Mouse (Mus musculus): Measurements from ENCODE around the gene Kcnip2.
"Not testable (repeated sequence)": the region's sequence is repeated elsewhere in the genome, so short reads cannot be mapped to it uniquely, and the experiment has no call there.

The Kcnip2 gene

GRCm38 (mm10) chr19:45812115-45812514 lies 3.7 kb downstream of the Kcnip2 start:
- in situ Hi-C loops (cut with MboI, MseI), result no loop called here

- in situ Hi-C loops (cut with MboI, MseI), result no loop called here
These were observed 4.7 kb downstream of the Kcnip2 start for GRCm38 (mm10) chr19:45811028-45811674.

DNA sequence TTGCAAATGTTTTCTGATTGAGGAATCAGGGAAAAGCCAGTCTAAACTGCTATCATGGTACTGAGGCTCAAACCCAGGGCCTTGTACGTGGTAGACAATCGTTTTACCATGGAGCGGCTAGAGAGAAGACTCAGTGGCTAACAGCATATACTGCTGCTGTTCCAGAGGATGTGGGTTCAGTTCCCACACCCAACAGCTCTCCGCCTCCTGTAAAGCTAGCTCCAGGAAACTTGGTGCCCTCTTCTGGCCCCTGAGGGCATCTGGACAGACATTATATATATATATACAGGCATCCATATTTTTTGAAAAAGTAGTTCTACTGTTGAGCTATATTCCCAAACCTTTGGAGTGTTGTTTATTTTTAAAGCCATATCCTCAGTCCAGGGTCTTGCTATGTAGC lies 8.1 kb downstream of the Kcnip2 start:
- in situ Hi-C loops (cut with MboI, MseI), result no loop called here

GRCm38 (mm10) chr19:45805817-45806216 lies 10.0 kb downstream of the Kcnip2 start:
- in situ Hi-C loops (cut with MboI, MseI), result not testable (repeated sequence)

DNA sequence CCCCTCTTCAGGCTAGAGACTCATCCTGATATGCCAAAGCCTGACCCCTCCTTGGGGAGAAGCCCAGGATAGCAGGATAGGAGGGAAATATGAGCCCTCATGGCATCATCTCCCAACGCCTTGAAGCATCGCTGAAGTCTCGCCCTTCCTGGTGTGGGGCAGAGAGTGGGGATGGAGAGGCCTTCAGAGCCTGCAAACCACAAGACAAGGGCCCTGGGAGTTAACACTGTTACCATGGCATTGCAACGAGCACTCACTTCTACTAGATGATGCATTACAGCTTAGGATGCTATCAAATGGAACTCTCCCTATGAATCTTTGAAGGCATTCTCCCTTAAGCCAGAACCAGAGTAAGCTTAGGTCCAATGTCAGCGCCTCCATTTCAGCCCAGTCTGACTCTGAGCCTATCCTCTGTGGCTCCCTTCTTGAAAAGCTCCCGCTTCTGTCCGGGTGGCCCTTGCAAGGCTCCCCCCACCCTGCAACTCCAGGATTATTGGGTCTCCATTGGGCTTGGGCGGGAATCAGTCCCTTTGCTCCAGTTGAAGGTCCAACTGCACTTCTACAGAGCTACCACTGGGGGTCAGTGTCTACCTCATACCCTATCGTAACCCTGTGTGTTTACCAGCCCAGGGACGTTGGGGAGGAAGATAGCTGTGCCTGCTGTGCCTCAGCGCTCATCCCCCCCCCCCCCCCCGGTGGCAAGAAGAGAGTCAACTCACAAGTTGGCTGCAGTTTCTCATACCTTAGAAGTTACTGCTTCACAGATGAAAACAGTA lies 11.1 kb downstream of the Kcnip2 start:
- in situ Hi-C loops (cut with MboI, MseI), result no loop called here

- in situ Hi-C loops (cut with MboI, MseI), result no loop called here
These were observed 12.5 kb downstream of the Kcnip2 start for GRCm38 (mm10) chr19:45803408-45803807.

DNA sequence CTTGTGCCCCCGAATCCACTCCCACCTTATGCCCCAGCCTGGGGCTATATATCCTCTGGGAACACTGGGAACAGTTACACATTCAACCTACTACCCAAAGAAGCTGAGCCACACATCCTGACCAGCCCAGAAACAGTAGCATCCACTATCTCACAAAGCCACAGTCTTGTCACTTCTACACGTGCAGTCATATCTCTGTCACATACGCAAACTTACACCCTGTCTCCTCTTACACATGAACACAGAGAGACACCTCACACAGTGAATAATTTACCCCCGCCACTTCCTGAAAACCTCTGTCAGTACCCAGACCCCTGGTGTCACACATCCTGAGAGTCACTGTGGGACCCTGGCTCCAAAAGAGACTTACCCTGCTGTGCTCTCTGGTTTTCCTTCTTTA lies 13.2 kb downstream of the Kcnip2 start:
- in situ Hi-C loops (cut with MboI, MseI), result no loop called here

- in situ Hi-C loops (cut with MboI, MseI), result loop anchor here (10.0 kb wide), 1 partner anchor 208 kb away; the partner anchor contains the start of gene Hps6
These were observed 19.0 kb downstream of the Kcnip2 start for GRCm38 (mm10) chr19:45796879-45797278.

GRCm38 (mm10) chr19:45796061-45796556 lies 19.8 kb downstream of the Kcnip2 start:
- in situ Hi-C loops (cut with MboI, MseI), result loop anchor here (10.0 kb wide), 1 partner anchor 209 kb away; the partner anchor contains the start of gene Hps6

GRCm38 (mm10) chr19:45795406-45795944 lies 20.4 kb downstream of the Kcnip2 start:
- in situ Hi-C loops (cut with MboI, MseI), result loop anchor here (10.0 kb wide), 1 partner anchor 209 kb away; the partner anchor contains the start of gene Hps6

DNA sequence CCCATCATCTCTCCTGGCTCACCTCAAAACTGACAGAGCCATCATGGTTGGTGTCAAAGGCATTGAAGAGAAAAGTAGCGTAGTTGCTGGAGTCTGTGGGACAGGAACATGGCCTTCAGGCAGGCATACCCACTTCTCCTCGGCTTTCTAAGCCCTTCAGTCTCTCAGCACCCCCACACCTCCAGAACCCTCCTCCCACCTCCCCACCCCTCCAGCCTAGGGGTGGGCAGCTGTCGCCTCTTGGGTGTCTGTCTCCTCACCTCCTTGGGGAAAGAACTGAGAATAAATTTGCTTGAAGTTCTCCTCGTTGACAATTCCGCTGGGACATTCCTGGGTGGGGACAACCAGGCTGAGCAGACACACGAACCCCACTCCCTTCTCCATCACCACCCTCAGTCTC lies 21.1 kb downstream of the Kcnip2 start:
- in situ Hi-C loops (cut with MboI, MseI), result loop anchor here (10.0 kb wide), 1 partner anchor 210 kb away; the partner anchor contains the start of gene Hps6

- in situ Hi-C loops (cut with MboI, MseI), result loop anchor here (10.0 kb wide), 1 partner anchor 212 kb away; the partner anchor contains the start of gene Hps6
These were observed 23.5 kb downstream of the Kcnip2 start for GRCm38 (mm10) chr19:45792404-45792803.

- in situ Hi-C loops (cut with MboI, MseI), result loop anchor here (10.0 kb wide), 1 partner anchor 215 kb away; the partner anchor contains the start of gene Hps6
These were observed 25.7 kb downstream of the Kcnip2 start for GRCm38 (mm10) chr19:45789888-45790874.

DNA sequence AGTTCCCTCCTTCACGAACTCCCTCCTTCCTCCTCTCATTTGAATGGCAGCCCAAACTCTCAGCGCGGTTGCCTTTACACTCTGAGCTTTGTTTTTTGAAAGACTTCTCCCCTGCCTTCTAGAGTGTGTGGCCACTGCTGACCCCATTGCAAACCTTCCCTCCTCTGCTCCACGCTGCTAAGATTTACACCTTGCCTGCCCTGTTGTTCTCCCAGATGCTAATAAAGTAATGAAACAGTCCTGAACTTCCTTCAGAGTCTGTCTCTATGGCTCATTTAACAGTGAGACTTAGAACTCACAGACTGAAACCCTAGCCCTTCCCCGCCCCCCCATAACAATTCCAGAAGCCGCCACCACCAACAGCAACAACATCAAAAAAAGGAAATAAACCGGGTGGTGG lies 26.5 kb downstream of the Kcnip2 start:
- in situ Hi-C loops (cut with MboI, MseI), result no loop called here

- in situ Hi-C loops (cut with MboI, MseI), result no loop called here
These were observed 27.5 kb downstream of the Kcnip2 start for GRCm38 (mm10) chr19:45788337-45788736.

DNA sequence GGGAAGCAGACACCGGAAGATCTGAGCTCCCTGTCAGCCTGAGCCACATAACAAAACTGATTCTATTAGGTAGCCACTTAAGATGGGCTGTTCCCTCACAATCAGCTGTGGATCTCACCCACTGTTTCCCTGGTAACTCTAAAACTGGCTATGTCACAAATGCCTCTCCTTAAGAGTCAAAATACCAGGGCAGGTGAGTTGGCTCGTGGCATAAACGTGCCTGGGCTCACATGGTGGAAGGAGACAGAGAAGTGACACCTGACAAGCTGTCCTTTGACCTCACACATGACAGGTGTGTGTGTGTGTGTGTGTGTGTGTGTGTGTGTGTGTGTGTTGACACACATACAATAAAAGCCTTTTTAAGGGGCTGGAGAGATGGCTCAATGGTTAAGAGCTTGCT lies 28.4 kb downstream of the Kcnip2 start:
- in situ Hi-C loops (cut with MboI, MseI), result no loop called here

GRCm38 (mm10) chr19:45785470-45785869 lies 30.4 kb downstream of the Kcnip2 start:
- in situ Hi-C loops (cut with MboI, MseI), result no loop called here

GRCm38 (mm10) chr19:45783933-45784576 lies 31.8 kb downstream of the Kcnip2 start:
- in situ Hi-C loops (cut with MboI, MseI), result no loop called here

- in situ Hi-C loops (cut with MboI, MseI), result no loop called here
These were observed 32.5 kb downstream of the Kcnip2 start, which contains the start of gene Mgea5 for GRCm38 (mm10) chr19:45783181-45783932. TSS of gene Mgea5 (minus strand) at chr19:45783837.
